Mouse (Mus musculus): ENCODE results near the gene Pip4k2a. TPM values are rescaled to one million over a fixed set of nuclear protein-coding genes. Genes with fewer than 3 reads are reported as not detected.
A peak's percentile ranks its signal among the peaks of the same experiment; 100 is the strongest.
"Not testable (repeated sequence)": the region's sequence is repeated elsewhere in the genome, so short reads cannot be mapped to it uniquely, and the experiment has no call there.

The Pip4k2a gene
- 10 to 100 TPM; 22.4 to 25.2 TPM for total RNA-seq (2021)
- long read RNA-seq, experiment 1, transcript Pip4k2a-201 (10 exons, 3,477 nt), result major isoform, 23 of 32 reads
- long read RNA-seq, experiment 1, partial matches to known transcripts, result 2 of 32 reads
- long read RNA-seq, experiment 1, other reads (novel, unspliced or antisense), result 7 of 32 reads
- long read RNA-seq, experiment 2, transcript Pip4k2a-201 (10 exons, 3,477 nt), result major isoform, 21 of 31 reads
- long read RNA-seq, experiment 2, partial matches to known transcripts, result 3 of 31 reads
- long read RNA-seq, experiment 2, other reads (novel, unspliced or antisense), result 7 of 31 reads

DNA sequence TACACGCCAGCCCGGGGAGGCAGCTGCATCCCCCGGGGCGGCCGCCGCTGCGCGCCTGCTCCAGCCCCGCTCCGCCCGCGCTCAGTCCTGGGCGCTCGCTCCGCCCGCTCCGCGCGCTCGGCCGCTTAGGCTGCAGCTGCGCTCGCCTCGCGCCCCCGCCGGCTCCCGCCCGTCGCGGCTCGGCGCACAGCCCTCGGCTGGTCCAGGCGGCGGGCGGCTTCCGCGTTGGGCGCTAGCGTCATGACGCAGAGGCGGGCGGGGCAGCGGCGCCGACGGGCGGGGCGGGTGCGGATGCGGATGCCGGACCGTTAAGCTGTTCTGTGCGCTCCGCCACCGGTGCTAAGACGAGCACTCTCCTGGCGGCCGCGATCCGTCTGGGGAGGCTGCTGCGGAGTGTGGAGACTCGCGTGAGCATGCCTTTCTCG lies at the start of gene Pip4k2a, which contains the start of gene 4930426L09Rik:
Gene Pip4k2a, minus strand, starts transcription at position 73 of the 425 bp plus-strand sequence.
Gene 4930426L09Rik, plus strand, starts transcription at position 290 of the 425 bp plus-strand sequence.
- DNase-seq (ENCODE audit: low spot score in 2 of 2), result peak; percentile 93

DNA sequence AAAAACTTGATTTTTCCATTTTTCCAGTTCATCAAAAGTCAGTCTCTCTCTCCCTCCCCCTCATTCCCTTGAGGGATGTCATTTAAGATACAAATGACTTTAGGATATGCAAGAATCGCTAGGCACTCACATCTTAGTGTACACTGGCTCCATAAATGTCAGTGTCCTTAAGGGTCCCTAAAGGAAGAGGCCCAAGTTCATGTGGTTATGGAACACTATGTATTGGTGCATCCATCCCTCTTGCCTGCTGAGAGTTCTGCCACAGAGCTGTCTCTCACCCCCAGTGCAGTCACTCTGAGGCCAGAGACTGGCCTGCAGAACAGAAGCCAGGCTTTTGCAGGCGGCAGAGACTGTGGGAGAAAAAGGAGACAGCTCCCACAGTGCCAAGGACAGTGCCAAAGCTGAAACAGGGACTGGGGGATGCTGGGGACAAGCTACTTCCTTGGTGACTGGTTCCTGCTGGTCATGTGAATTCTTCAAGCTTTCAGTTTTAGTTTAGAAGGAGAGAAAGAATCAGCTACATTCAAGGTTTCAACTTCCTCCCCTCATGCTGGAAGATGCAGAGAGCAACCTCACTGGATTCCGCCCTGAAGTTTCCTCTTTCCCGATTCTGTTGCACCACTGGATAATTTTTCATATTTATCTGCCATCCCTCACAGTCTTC lies 40.1 kb upstream of the Pip4k2a start:
- no peak for DNase-seq (ENCODE audit: low spot score in 2 of 2)

DNA sequence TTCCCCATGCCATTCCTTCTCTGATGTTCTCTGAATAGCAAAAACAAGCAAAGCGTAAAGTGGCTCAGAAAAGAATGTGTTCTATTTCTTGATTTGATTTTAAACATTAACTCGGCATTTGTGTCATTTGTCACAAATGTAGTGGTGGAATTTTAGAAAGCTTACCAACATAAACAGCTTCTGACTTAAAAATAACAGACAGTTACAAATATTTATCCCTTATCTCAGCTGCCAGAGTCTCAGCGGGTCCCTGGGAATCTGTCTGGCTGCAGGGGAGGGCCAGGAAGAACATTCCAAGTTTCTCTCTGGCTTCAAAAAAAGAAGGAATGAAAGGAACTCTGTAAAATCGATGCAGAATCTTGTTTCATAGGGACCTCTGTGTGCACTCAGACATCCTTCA lies 39.5 kb upstream of the Pip4k2a start:
- DNase-seq (ENCODE audit: low spot score in 2 of 2), result no peak

DNA sequence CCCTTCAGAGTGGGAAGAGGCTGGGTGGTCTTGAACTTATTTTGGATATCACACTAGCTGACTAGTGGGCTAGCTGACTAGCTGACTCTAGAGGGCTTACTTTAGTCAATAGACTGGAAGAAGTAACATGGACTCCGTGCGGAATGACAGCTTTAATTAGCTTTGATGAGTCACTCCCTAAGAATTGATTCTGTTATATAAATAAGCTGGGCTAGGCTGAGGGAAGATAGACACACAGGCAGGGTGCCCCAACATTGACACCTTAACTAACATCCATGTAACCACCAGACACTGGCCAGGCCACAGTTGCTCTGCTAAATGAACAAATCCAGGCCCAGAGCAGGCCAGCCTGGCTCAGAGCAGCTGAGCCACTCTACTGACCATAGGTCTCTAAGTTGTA lies 26.9 kb upstream of the Pip4k2a start:
- DNase-seq (ENCODE audit: low spot score in 2 of 2), result no peak

DNA sequence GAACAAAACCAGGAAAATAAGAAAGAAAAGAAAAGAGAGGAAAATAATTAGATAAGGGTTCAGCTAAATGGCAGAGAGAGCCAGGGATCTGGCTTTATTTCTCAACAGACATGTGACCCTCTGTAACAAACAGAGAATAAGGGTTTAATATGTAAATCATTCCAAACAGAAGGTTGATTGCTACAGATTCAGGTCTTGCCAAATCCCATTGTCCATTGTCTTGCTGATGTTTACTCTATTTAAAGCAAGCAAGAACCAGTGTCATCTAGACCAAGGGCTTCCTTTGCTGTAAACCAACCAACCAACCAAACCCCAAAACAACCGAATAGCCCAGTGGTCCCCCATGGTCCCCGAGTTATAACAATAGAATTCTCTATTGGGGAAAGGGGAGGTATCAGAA lies 20.1 kb upstream of the Pip4k2a start:
- DNase-seq (ENCODE audit: low spot score in 2 of 2), result no peak

DNA sequence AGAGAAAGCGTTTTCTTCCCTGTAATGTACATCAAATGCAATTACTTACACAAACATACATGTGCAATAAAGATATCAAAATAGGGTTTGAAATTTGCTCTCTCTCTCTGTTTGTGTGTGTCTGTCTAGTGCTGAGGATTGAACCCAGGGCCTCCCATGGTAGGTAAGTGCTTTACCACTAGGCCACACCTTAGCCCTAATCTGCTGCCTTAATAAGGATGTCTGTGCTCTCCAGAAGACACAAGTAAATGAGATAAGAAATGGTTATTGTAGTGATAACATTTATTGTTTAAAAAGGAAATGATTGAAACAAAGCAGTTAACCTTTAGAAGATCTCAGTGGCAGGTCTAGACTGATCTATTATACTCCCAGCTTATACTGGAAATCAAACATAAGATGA lies 18.9 kb upstream of the Pip4k2a start:
- DNase-seq (ENCODE audit: low spot score in 2 of 2), result no peak

DNA sequence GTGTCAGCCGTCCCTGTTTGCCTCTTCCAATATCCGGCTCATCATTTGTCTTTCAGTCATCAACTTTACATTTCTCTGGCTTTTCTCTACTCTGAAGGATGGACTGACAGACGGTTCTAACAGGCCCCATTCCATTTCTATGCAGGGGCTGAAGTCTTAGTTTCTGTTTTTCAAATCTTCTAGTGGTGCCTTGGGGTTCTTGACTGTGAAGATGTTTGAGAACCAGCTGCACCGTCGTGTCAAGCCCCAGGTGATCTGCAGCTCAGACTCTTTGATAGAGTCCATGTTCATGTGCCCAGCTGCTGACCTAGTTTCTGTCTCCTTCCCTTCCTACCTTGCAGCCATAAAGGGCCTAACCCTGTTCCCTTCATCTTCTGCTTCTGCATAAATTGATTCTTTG lies 18.4 kb upstream of the Pip4k2a start:
- no peak for DNase-seq (ENCODE audit: low spot score in 2 of 2)

DNA sequence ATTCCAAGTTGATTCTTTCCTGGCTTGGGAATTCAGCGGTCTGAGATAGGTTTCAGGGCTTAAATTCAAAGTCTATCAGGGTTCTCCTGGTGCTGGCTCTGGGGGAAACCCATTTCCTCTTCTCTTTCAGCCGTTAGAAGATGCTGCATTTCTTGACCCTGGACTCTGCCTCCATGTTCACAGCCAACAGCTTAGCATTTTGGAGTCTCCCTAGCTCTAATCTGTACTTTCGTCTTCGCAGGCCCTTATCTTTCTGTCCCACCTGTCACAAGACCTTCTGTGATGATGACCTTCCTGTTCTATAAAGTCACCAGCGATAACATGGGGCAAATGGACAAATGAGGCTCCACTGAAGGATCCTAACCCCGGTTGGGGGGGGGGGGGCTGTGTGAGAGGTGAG lies 13.5 kb upstream of the Pip4k2a start:
- no peak for DNase-seq (ENCODE audit: low spot score in 2 of 2)

GRCm38 (mm10) chr2:19010541-19010940 lies 12.6 kb upstream of the Pip4k2a start:
- not testable (repeated sequence) for DNase-seq (ENCODE audit: low spot score in 2 of 2)

- no peak for DNase-seq (ENCODE audit: low spot score in 2 of 2)
Observed at GRCm38 (mm10) chr2:19007580-19007979, 9.7 kb upstream of the Pip4k2a start.

DNA sequence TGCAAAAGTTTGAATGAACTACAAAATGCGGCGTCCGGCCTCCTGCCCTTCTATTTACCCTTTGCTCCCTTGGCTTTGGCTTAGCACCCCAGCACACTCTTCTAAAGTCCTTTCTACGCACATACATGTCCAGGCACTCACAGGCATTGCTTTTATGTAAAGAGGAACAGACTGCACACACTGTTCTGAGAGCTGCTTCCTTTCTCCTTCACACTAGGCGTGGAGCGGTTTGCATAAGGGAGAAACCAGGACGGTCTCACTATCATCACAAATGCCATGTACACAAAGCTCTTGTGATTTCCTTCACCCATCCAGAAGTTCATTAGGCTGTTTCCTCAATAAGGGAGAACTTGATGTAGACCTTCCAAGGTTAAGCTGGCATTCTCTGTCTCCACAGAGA lies 8.2 kb upstream of the Pip4k2a start:
- no peak for DNase-seq (ENCODE audit: low spot score in 2 of 2)

- DNase-seq (ENCODE audit: low spot score in 2 of 2), result peak in 1 of 2 experiments; percentile 16
Observed at GRCm38 (mm10) chr2:19004801-19005200, 6.9 kb upstream of the Pip4k2a start.

GRCm38 (mm10) chr2:18999395-18999794 lies 1.5 kb upstream of the Pip4k2a start:
- no peak for DNase-seq (ENCODE audit: low spot score in 2 of 2)

GRCm38 (mm10) chr2:18997387-18997971 lies 447 bp downstream of the Pip4k2a start:
- peak; percentile 39 to 67 for DNase-seq (ENCODE audit: low spot score in 2 of 2)

DNA sequence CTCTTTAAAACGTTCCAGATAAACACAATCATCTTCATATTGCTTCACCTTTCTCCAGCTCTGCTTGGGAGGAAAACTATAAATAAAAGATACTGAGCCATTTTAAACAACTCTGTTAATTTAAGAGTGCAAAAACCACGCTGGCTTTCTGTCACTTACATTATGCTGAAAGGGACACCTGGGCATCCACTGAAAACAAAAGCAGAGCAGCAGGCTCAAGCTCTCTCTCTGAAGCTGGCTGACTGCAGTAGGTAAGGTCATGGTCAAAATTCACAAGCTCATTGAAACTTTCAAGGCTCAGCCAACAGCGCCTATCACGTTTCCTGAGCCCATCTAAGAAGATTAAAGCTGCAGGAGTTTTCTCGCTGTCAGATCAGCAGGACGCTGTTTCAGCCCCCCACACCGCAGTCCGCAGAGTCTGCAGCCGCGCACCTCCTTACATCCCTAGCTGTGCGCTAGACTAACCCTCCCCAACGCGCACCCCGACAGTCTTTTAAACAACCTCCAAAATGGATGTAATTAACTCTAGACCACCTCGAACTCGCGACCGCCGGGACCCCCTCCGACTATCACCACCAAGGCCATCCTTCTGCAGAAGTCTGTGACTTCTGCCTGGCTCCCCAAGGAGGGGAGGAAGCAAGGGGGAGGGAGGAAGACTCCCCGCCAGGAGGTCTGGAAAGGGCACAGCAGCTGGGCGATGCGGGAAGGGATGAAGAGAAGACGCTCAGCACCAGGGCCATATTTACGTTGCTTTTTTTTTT lies 1.3 kb downstream of the Pip4k2a start:
- peak in 1 of 2 experiments; percentile 14 for DNase-seq (ENCODE audit: low spot score in 2 of 2)

DNA sequence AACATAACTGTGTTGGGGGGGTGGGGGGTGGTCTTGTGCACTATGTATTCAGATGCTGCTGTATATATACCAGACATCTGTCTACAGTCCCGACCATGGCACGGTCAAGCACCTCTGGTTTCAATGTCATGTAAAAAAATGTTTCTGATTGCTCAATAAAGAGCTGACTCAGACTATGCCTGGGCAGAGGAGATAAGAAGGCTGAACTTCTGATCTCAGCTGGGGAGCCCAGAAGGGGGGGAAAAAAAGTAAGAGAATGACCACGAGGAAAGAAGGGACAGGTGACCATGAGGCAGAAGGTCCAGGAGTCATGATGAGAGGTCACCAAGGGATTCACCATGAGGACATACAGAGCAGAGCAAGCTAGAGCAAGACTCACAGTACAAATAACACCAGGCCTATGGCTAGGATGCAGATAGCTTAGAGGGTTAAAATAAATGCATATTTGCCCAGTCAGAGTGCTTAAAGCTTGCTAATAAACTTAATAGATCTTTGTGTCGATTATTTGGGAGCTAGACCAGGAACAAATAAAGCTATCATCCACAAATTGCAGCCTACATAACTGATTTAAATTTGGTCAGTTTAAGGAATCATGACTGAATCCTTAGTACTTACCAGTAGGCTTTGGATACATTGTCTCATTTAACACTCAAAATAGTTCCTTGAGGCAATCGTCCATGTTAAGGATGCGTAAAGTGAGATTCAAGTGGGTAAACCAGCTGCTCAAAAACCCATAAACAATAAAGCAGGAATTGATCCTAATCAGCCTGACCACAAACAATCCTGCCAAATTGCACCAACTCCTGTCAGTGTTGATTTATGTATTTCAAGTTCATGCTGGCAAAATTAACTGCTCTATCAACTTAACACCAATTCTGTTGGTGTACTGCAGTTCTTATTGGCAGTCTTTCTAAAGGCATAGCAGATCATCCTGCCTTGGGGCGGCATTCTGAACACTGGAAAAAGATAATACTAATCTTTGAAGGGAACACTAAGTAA lies 5.1 kb downstream of the Pip4k2a start:
- DNase-seq (ENCODE audit: low spot score in 2 of 2), result no peak

DNA sequence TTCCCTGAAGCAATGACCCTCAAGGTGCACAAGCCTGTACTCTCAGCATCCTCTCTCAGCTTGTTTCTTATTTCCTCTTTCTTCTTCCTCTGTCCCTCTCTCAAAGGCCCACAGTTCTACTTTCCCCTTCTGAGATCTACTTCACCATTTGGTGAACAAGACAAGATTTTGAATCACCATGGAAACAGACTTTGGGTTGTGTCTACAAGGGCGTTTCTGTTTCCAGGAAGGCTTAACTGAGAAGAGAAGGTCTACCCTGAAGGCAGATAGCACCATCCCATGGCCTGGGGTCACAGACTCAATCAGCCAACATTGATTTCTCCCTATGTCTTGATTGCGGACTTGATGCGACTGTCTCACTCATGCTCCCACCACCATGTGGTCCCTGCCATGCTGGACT lies 9.0 kb downstream of the Pip4k2a start:
- DNase-seq (ENCODE audit: low spot score in 2 of 2), result no peak

GRCm38 (mm10) chr2:18985506-18985905 lies 12.4 kb downstream of the Pip4k2a start:
- no peak for DNase-seq (ENCODE audit: low spot score in 2 of 2)

DNA sequence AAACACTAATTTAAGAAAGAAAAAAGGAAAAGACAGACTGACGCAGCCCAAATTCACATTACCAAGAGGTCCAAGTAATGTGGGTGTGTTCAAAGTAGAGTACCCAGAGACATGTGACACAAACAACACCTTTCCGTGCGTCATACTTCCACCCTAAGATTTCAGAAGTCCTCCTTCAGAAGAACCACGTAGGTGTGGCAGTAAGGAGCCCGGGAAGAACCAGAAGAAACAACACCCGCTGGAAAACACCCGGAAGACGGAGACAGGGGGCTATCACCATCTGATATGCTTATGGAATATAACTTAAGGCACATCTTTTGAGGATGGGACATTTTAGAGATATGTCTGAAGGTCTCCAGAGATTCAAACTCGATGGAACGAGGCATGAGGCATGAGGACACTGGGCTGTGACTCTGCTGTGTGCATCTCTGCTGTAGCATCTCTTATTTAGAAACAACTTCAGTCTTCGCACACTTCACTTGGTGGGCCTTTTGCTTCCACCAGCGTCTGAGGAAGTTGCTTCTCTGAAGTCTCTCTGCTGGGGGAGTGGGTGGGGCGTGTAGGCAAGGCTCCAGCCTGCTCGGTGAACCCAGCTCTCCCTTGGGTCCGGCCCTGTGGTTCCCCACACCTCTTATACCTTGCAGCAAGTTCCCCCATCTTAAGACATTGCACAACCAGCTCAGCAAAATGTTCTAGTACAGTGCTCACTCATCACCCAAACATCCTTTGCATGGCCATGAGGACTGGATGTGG lies 13.7 kb downstream of the Pip4k2a start:
- DNase-seq (ENCODE audit: low spot score in 2 of 2), result no peak

DNA sequence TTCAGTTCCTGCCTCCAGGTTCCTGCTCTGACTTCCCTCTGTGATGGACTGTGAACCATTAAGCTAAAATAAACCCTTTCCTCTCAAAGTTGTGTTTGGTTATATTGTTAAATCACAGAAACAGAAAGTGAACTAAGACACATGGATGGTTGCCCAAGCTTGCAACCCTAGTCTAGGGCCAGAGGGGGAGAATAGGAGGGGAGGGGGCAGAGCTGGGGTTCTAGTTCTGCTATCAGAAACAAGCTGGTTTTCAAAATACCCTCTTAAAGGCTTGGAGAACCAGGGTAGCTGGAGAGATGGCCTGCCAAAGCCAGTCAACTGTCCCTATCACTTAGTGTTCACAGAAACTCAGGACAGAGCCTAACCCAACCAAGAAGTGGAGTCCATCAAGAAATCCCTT lies 14.4 kb downstream of the Pip4k2a start:
- DNase-seq (ENCODE audit: low spot score in 2 of 2), result no peak

All from gastrocnemius, postnatal 4 days (tissue).